Mouse (Mus musculus) layer of hippocampus, postnatal 14 days (tissue): ENCODE measurements around the gene Pkd1l2. TPM values are rescaled to one million over a fixed set of nuclear protein-coding genes. Genes with fewer than 3 reads are reported as not detected.

Experiments
- DNase-seq, 2 experiments: peaks; one replicate each; pipeline ENCODE4 v3.0.0; 2021 to 2022; ENCODE audit warnings: low spot score in 2 of 2, mixed read lengths in 1 of 2
- long read RNA-seq, 2 experiments: library from polyadenylated mRNA; stranded (forward); transcript quantifications; one replicate each; pipeline ENCODE4 v2.0.0; 2021
- total RNA-seq, 2 experiments: library from RNA; stranded (reverse); gene quantifications; 2 replicates each; pipeline ENCODE4 v1.2.3; 2021

Gene Pkd1l2
- under 1 TPM; 0.14 TPM for total RNA-seq
- long read RNA-seq, experiment 1, result 0 reads
- long read RNA-seq, experiment 2, result 0 reads

- DNase-seq, result no peak
Observed at GRCm38 (mm10) chr8:117082399-117082872, at the start of gene Pkd1l2. TSS of gene Pkd1l2 (minus strand) at chr8:117082449.

- no peak for DNase-seq
Observed at GRCm38 (mm10) chr8:117127063-117127462, 44.8 kb upstream of the Pkd1l2 start.

GRCm38 (mm10) chr8:117126411-117126810 is 44.2 kb upstream of the Pkd1l2 start:
- DNase-seq, result no peak

- no peak for DNase-seq
Observed at GRCm38 (mm10) chr8:117125854-117126253, 43.6 kb upstream of the Pkd1l2 start.

- DNase-seq, result no peak
Observed at GRCm38 (mm10) chr8:117123850-117124633, 41.8 kb upstream of the Pkd1l2 start.

GRCm38 (mm10) chr8:117121277-117121676 is 39.0 kb upstream of the Pkd1l2 start:
- no peak for DNase-seq

- DNase-seq, result no peak
Observed at GRCm38 (mm10) chr8:117118409-117118808, 36.2 kb upstream of the Pkd1l2 start.

GRCm38 (mm10) chr8:117116534-117116933 is 34.3 kb upstream of the Pkd1l2 start:
- DNase-seq, result no peak

GRCm38 (mm10) chr8:117115676-117116446 is 33.6 kb upstream of the Pkd1l2 start:
- DNase-seq, result no peak

- DNase-seq, result no peak
Observed at GRCm38 (mm10) chr8:117115094-117115493, 32.8 kb upstream of the Pkd1l2 start.

- no peak for DNase-seq
Observed at GRCm38 (mm10) chr8:117112261-117112660, 30.0 kb upstream of the Pkd1l2 start.

GRCm38 (mm10) chr8:117111641-117112040 is 29.4 kb upstream of the Pkd1l2 start:
- DNase-seq, result no peak

GRCm38 (mm10) chr8:117109801-117110390 is 27.6 kb upstream of the Pkd1l2 start:
- peak; percentile 44 to 50 for DNase-seq

GRCm38 (mm10) chr8:117109018-117109711 is 26.9 kb upstream of the Pkd1l2 start:
- DNase-seq, result no peak

- peak; percentile 66 to 75 for DNase-seq
Observed at GRCm38 (mm10) chr8:117107533-117107932, 25.3 kb upstream of the Pkd1l2 start.

GRCm38 (mm10) chr8:117097564-117098191 is 15.4 kb upstream of the Pkd1l2 start:
- DNase-seq, result peak; percentile 23 to 28

GRCm38 (mm10) chr8:117097051-117097563 is 14.9 kb upstream of the Pkd1l2 start:
- DNase-seq, result no peak

- DNase-seq, result no peak
Observed at GRCm38 (mm10) chr8:117095647-117096046, 13.4 kb upstream of the Pkd1l2 start, which contains the start of gene Bco1. TSS of gene Bco1 (plus strand) at chr8:117095854.

GRCm38 (mm10) chr8:117094053-117094452 is 11.8 kb upstream of the Pkd1l2 start:
- no peak for DNase-seq

GRCm38 (mm10) chr8:117089802-117090201 is 7.6 kb upstream of the Pkd1l2 start:
- DNase-seq, result no peak
